Mouse (Mus musculus) cortical plate, adult 2 months (tissue): ENCODE measurements around the gene Mtcl1. TPM values are rescaled to one million over a fixed set of nuclear protein-coding genes. Genes with fewer than 3 reads are reported as not detected.

Experiments
- H3K27ac ChIP-seq: fragments of 200-500 bp; 2 replicates; pipeline ENCODE4 v1.5.1; 2012; ENCODE audit warnings: low read length, control low read depth, inconsistent platforms; ENCODE audit not compliant: insufficient read depth
- H3K4me1 ChIP-seq: fragments of 200-500 bp; 2 replicates; pipeline ENCODE4 v1.6.1; 2011; ENCODE audit warnings: low read length; ENCODE audit not compliant: control insufficient read depth, insufficient read depth
- H3K4me3 ChIP-seq: fragments of 200-500 bp; 2 replicates; pipeline ENCODE4 v1.5.1; 2011; ENCODE audit warnings: mild to moderate bottlenecking, low read length, control low read depth; ENCODE audit not compliant: insufficient read depth
- CTCF ChIP-seq: fragments of 200-500 bp; IDR thresholded peaks from 2 replicates; pipeline ENCODE4 v1.5.1; 2011; ENCODE audit warnings: mild to moderate bottlenecking, control low read depth, low read length; ENCODE audit not compliant: insufficient read depth; ENCODE audit errors: extremely low read depth
- POLR2A ChIP-seq: fragments of 200-500 bp; IDR thresholded peaks from 2 replicates; pipeline ENCODE4 v1.6.1; 2011; ENCODE audit warnings: mild to moderate bottlenecking, low read length, control low read depth; ENCODE audit not compliant: insufficient read depth; ENCODE audit errors: extremely low read depth
- polyA plus RNA-seq: library from polyadenylated mRNA; depleted of rRNA; stranded (reverse); fragments of >200 nt; gene quantifications from 2 replicates; pipeline ENCODE4 v1.2.3, GENCODE M21; 2012

The Mtcl1 gene
- polyA plus RNA-seq, 1 experiment, result 47.8 TPM

DNA sequence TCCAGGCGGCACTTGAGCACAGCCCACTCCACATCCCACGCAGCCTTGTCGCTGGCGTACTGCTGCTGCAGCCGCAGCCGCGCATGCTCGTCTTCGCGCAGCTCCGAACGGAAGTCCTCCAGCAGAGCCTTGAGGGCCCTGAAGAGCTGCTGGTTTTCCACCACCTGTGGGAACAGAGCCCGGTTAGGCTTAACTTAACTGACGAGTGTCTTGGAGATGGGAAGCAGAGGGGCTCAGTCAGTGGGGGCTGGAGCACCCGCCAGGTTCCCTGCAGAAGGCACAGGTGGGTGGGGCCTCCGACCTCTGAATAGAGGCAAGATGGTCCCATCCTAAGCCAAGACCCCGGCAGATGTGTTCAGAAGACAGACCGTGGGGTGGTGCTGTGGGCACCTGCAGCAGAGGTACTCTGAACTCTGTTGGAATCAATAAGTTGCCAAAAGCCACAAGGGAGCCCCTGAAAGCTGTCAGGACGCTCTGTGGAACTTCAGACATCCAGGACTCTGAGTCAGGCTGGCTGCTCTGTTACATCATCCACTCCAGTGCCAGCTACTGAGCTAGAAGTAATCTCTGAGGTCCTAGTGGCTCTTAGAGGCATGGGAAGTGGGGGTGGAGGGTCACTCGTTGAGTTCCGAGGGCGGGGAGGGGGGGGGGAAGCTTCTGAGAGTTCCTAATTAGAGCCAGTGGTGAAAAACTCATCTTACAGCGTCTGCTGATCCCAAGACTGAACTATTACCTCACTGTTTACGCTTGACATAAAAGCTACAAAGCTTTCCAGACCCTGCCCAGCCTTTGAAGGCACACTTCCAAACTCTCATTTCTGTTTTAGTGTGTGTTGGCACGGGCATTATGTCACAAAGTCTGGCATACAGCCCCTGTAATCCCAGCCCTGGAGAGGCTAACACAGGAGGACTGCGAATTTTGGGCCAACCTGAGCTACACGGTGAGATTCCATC lies 91.2 kb downstream of the Mtcl1 start:
- no peak overlapping the region for H3K4me3 ChIP-seq
- TF ChIP-seq POLR2A, result no peak
- no peak for TF ChIP-seq CTCF
- H3K27ac ChIP-seq, result 0 out of 2 replicates have a peak overlapping the region, but pooled peaks have one; percentile 39
- H3K4me1 ChIP-seq, result peaks cover 4% of the 10 kb centered on the region

DNA sequence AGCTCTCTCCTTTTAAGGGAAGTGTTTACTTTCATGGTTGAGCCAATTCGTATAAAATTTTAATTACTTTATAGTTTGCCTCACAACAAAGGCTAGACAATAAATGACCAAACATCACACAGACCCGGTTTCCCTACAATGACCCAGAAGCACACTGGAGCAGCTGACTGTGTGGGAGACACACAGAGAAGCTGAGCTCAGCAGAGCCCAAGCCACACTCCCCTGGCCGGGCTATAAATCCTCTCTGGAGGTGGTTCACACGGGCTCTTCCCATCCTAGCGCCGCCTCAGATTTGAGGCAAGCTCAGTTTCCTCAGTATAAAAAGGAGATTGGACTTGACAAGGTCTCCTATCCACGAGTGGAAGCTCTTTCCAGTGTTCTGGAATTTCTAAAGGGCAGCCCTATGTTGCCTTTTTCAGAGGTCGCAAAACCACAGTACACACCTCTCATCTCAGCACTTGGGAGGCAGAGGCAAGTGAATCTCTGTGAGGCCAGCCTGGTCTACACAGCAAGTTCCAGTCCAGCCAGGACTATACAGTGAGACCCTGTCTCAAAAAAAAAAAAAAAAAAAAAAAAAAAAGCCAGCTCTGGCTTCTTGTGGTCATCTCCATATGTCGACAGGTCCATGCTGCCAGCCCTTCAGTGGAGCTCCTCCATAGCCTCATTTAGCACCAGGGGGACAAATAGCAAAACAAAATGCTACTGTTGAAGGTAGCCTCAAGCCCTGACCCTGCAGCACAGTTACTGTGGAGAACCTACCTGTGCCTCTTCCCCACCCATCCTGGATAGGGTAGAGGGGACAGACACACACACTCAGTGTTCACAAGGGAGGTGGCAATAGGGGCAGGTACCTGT lies 92.2 kb downstream of the Mtcl1 start:
- H3K4me3 ChIP-seq, result no peak overlapping the region
- peak overlapping the region; percentile 39; the same call in 1 of the 2 replicates for H3K27ac ChIP-seq
- no peak for TF ChIP-seq POLR2A
- TF ChIP-seq CTCF, result no peak
- peaks cover 5% of the 10 kb centered on the region for H3K4me1 ChIP-seq

DNA sequence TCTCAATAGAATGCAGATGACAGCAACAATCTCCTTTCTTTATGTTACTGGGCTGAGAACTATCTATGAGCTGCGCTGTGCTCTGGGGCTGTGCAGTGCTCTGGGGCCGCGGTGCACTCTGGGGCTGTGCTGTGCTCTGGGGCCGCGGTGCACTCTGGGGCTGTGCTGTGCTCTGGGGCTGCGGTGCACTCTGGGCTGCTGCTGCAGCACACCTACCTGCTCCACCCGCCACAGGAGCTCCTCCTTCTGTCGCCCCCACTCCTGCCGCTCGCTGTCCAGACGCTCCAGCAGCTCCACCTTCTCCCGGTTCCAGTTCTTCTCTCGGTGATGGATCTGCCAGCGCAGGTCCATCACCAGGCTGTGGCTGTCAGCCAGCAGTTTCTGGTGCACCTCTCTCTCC lies 95.6 kb downstream of the Mtcl1 start:
- Histone ChIP-seq H3K4me3 (no peak overlapping the region), H3K27ac (no peak overlapping the region)
- TF ChIP-seq POLR2A (no peak), CTCF (no peak)

DNA sequence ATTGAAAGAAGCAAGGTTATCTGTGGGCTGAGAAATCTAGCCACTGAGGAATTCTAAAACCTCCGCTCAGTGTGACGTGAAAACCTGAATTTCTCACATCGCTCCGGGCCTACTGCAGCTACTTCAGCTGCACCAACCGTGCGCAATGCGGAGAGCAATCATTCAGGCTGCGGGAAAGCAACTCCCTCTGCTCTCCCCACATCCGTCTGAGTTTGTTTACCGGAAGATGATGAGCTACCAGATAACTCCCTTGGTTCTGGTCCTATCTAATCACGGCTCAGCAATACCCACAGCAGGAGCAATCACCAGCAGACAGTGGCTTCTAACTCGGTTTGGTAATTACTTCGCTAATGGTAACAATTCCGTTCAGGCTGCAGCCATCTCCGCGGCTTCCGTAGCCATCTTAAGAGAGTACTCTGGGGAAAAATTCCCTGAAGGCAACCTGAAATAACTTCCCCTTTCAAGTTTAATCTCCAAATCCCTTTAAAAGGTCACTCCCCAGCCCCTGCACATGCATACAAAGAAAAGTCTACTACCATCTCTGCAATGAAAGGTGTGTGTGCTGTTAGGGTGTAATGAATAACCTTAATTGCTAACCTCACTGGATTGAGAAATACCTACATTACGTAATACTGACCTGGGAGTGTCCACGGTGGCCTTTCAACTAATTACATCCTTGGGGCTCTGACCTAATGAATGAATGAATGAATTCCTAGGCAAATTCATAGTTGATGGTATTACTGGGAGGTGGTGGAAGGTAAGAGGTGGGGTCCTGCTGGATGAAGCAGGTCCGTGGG lies 96.5 kb downstream of the Mtcl1 start:
- H3K4me3 ChIP-seq, result no peak overlapping the region
- peaks cover 15% of the 10 kb centered on the region for H3K4me1 ChIP-seq
- peak overlapping the region; percentile 72 for H3K27ac ChIP-seq
- TF ChIP-seq POLR2A (no peak), CTCF (no peak)

More for the DNA sequence above, 95.6 kb downstream of the Mtcl1 start:
- peaks cover 14% of the 10 kb centered on the region for H3K4me1 ChIP-seq

DNA sequence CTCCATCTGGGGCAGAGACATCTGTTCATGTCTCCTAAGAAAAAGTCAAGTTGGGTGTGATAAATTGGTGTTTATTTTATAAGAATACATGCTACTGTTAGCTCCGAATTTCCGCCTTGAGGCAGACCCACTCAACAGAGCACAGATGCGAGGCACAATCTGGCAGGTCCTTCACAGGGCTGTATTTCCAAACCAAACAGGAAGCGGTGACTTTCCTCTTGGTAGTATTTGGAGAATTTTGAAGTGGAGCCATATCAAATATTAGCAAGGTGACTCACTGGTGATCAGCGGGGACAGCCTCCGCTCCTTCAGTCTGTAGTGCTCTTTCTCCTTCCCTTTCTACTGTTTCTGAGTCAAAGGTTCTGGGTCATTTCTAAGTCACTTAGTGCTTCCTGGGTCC lies 97.3 kb downstream of the Mtcl1 start:
- Histone ChIP-seq H3K4me1 (peaks cover 12% of the 10 kb centered on the region), H3K4me3 (no peak overlapping the region), H3K27ac (peak overlapping the region; percentile 89)
- TF ChIP-seq CTCF (no peak), POLR2A (no peak)

DNA sequence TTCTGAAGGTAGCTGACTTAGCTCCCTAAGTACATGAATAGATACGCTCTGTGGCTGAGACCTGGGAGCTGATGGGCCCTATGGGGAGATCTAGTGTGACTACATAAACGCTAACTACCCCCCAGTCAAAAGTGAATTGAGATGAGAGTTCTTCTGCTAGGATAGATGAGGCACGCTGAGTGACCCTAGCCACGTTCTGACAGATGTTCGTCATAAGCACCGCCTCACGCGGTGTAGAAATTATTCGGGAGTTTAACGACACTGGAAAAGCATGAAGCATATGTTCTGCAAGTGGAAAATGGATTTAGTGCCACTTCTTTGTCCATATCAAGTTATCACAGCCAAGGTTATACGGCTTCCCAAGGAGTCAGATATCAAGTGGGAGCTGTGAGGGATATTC lies 98.9 kb downstream of the Mtcl1 start:
- TF ChIP-seq CTCF, result no peak
- TF ChIP-seq POLR2A, result no peak
- H3K27ac ChIP-seq, result peak overlapping the region; percentile 87
- peaks cover 13% of the 10 kb centered on the region for H3K4me1 ChIP-seq
- H3K4me3 ChIP-seq, result no peak overlapping the region

DNA sequence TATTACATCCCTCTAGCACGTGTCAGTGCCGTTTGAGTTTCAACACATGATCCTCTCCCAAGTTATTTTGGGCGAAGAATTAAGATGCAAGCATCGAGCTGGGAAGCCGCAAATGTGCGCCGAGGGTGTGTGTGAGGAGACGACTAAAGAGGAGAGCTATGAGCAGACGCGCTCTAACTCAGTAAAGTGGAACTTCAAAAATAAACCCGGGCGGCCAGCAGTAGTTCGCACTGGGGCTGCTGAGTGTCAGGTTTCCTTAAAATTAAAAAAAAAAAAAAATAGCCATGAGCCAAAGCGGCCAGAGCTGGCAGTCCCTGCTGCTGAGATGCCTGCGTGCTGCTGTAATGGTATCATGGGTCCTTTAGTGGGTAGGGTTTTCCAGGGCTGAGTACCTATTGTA lies 99.4 kb downstream of the Mtcl1 start:
- Histone ChIP-seq H3K4me1 (peaks cover 13% of the 10 kb centered on the region), H3K4me3 (no peak overlapping the region), H3K27ac (peak overlapping the region; percentile 87)
- peak; percentile 80 for TF ChIP-seq POLR2A
- TF ChIP-seq CTCF, result no peak

DNA sequence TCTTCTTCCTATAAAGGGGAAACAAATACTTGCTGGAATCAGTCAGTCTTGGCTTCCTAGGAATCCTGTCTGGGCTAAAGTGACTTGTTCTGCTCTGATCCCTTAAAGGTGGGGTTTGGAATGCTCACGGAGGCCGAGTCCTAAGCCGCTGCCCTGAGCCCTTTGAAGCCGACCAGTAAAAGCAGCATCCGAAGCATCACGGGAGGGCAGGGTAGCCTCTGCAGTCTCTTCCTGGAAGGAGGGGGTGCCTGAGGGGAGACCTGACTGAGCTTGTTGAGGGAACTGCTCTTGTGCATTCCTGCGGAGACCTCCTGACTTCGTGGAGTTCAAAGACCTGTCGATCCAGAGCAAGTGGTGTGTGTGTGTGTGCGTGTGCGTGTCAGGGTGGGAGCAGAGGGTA lies 103.2 kb downstream of the Mtcl1 start:
- peaks cover 11% of the 10 kb centered on the region for H3K4me1 ChIP-seq
- no peak overlapping the region for H3K27ac ChIP-seq
- no peak for TF ChIP-seq POLR2A
- no peak for TF ChIP-seq CTCF
- H3K4me3 ChIP-seq, result no peak overlapping the region

DNA sequence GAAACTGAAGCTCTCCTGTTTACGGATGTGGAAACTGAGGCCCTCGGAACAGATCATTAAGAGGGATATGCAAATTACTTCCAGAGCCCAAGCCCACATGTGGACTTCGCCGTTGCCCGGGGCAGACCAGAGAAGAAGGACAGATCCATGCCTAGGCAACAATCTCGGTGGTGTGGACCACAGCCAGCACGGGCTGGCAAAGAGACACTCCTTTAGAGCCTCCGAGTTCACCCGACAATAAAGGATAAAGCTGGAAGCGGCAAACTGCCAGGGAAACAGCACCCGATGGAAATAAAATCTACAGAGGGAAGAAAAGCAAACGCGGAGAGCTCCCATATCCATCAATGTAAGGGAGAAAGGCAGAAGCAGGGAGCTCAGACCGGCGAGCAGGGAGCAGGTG lies 103.9 kb downstream of the Mtcl1 start:
- H3K4me1 ChIP-seq, result peaks cover 10% of the 10 kb centered on the region
- H3K4me3 ChIP-seq, result no peak overlapping the region
- TF ChIP-seq POLR2A (no peak), CTCF (no peak)
- no peak overlapping the region for H3K27ac ChIP-seq
